Comparison of ENCODE assay signal across 8 mouse cellular contexts in the genomic region with DNA sequence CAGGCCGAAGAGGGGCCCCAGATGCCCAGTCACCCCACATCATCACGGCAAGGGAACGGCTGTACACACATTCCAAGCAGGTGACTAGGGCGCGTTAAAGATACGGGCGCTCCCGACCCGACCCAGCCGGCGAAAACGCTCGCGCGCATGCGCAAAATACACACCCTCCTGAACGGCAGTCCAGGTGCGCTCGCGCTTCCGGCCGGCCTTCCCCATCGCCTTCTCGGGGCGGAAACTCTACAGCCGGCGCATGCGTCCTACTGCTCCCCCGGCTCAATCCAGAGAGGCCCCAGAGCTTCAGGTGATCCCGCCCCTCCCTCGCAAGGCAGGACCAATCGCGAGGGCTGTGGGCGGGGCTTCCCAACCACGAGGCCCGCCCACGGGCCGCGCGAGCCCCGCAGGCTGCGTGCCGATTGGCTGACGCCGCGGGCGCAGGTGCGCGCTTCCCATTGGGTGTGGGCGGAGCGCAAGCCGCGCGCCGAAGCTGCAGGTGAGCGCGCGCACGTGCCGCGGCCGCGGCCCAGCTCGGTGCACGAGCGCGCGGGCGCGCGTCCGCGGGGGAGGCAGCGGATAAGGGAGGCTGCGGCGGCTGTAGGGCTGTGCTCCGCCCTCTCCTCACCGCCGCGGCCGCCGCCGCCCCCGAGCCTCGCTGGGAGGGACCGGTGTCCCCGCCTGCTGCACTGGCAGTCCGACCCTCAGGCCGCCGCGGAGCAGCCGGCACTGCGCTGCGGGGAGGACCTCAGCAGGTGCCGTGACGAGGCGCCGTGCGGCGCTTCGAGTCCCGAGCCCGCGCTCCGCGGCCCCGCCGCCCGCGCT. TPM values are rescaled to one million over a fixed set of nuclear protein-coding genes. Genes with fewer than 3 reads are reported as not detected.
DNase-seq lines count a peak whose midpoint lies in the region; ATAC-seq lines count a peak whose summit lies in the region.

A gene (plus strand): TSS at position 574 of the 816 bp plus-strand sequence.

- H3K4me3 ChIP-seq in hindbrain, embryonic 16.5 days (ENCODE audit: low read length), result peak within 1 kb of the TSS; percentile 76
- peak within 1 kb of the TSS; percentile 7; the same call in 1 of the 2 replicates for H3K4me3 ChIP-seq in macrophage (ENCODE audit: inconsistent target)

- H3K9me3 ChIP-seq in hindbrain, embryonic 16.5 days (ENCODE audit: control insufficient read depth, low read length), result no peaks in the 10 kb centered on the region

- H3K27ac ChIP-seq in hindbrain, embryonic 16.5 days (ENCODE audit: low read depth, low read length), result peak within 1 kb of the TSS; percentile 96
- H3K27ac ChIP-seq in macrophage, result no peak within 1 kb of the TSS

- peak within 1 kb of the TSS; percentile 80 for H3K4me2 ChIP-seq in hindbrain, embryonic 16.5 days (ENCODE audit: low read length)

- WGBS in hindbrain, embryonic 16.5 days, result 0% methylated on average over 87 of the region's 110 CpGs
- under 1% methylated on average over 95 of the region's 110 CpGs for WGBS in macrophage (ENCODE audit: missing documents)

- H3K79me2 ChIP-seq in macrophage (ENCODE audit: inconsistent target), result no peaks in the 10 kb centered on the region

- DNase-seq in WW6 (ENCODE audit: low read depth, low spot score), result peak; percentile 98
- peak; percentile 78 to 94 for DNase-seq in cerebellum, postnatal 4 days (ENCODE audit: low spot score in 2 of 2)
- peak; percentile 91 for DNase-seq in gastrocnemius, adult 18-20 months (ENCODE audit: low spot score)
- DNase-seq in left cerebral cortex, adult 18-20 months (ENCODE audit: low spot score in 2 of 2), result peak; percentile 94 to 98
- DNase-seq in right cerebral cortex, adult 18-20 months, result peak; percentile 99
- DNase-seq in urinary bladder, postnatal 10 days (ENCODE audit: low spot score), result peak; percentile 75

- peak within 1 kb of the TSS; percentile 88 for H3K9ac ChIP-seq in hindbrain, embryonic 16.5 days (ENCODE audit: low read depth, low read length)

- ATAC-seq in hindbrain, embryonic 16.5 days, result peak; percentile 95

- H3K27me3 ChIP-seq in hindbrain, embryonic 16.5 days (replicated peaks; ENCODE audit: control insufficient read depth, insufficient read depth, low read length), result 0 out of 2 replicates have a peak, but pooled peaks cover 3% of the 10 kb centered on the region

- H3K4me1 ChIP-seq in hindbrain, embryonic 16.5 days (ENCODE audit: control insufficient read depth, insufficient read depth, low read depth, low read length), result peaks cover 22% of the 10 kb centered on the region

- no peaks in the 10 kb centered on the region for H3K36me3 ChIP-seq in hindbrain, embryonic 16.5 days (ENCODE audit: control insufficient read depth, insufficient read depth, low read length)
- no peaks in the 10 kb centered on the region for H3K36me3 ChIP-seq in macrophage (ENCODE audit: inconsistent target)

RNA-seq across cellular contexts. Expression of the gene that starts here (rescaled TPM):
- total RNA-seq in gastrocnemius, adult 18-20 months (2021), result 1 to 10 TPM; 1.0 to 2.4 TPM
- 4.5 and 6.6 TPM in 2 replicates for polyA plus RNA-seq in hindbrain, embryonic 16.5 days (2015; fragmentation: Nextera tagmentation; extraction: Ambion mirVana)
- total RNA-seq in left cerebral cortex, adult 18-20 months (2021), result 1 to 10 TPM; 5.5 to 5.7 TPM
- total RNA-seq in macrophage (2018; cell fraction: chromatin; rRNA removed), result under 1 TPM in 1 of 26 experiments, not detected in 25; 0.35 TPM
- total RNA-seq in macrophage (2018; cell fraction: cytosol; rRNA removed), result under 1 TPM in 2 of 26 experiments, not detected in 24; 0.03 to 0.05 TPM
- under 1 TPM in 1 of 26 experiments, not detected in 25; 0.20 TPM for total RNA-seq in macrophage (2018; cell fraction: nucleus; rRNA removed)
- polyA plus RNA-seq in macrophage (2018), result not detected in 3 replicates
